Mouse (Mus musculus): Measurements from ENCODE around the gene Zcchc7. TPM values are rescaled to one million over a fixed set of nuclear protein-coding genes. Genes with fewer than 3 reads are reported as not detected.

The Zcchc7 gene
- total and polyA plus RNA-seq, 2 experiments from 2014 or later = 23.6 to 27.5 TPM

DNA sequence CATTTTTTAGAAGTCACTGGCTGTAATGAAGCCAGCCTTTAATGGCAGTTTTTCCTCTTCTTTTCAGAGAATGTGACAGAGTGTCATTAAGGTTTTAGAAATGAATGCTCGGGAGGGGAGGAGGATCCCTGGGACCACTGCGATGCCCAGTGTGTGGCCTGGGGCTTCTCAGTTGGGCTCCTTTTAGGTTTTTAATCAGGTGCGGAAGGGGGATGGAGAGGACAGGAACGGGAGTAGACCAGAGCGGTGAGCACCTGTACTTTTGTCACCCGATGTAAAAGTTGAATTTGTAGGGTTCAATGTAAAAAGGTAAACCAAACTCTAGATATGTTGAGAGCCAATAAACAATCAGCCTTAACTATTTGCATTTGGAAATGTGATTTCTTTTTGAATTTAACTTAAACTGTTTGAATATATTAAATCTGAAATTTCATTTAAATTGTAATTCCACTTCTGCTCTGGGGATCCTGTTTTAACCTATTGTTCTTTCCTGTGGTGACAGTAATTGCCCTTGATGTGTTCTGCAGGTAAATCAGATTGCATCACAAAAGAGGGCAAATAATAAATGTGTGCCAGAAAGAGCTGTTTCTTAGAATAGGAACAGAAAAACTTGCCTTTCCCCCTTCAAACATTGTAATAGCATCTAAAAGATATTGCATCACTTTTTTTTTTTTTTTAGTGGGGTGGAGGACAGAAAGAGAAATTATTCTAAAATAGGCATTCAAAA is 28.1 kb downstream of the Zcchc7 start:
- Histone ChIP-seq H3K27ac (ENCODE audit: low read depth, low read length) (no peak overlapping the region), H3K9me3 (ENCODE audit: low read length) (no peaks in the 10 kb centered on the region), H3K36me3 (ENCODE audit: insufficient read depth) (no peaks in the 10 kb centered on the region), H3K27me3 (ENCODE audit: insufficient read depth, low read length) (no peaks in the 10 kb centered on the region), H3K4me2 (ENCODE audit: low read depth) (no peak overlapping the region), H3K4me1 (ENCODE audit: insufficient read depth) (no peaks in the 10 kb centered on the region), H3K9ac (no peak overlapping the region), H3K4me3 (ENCODE audit: low read depth, low read length) (no peak overlapping the region)
- no peak for TF ChIP-seq CTCF (IDR thresholded peaks at IDR 0.05; ENCODE audit: low read depth)
- 19% methylated on average over 6 of the region's 6 CpGs for WGBS
- DNase-seq (no peak), ATAC-seq (no peak)

DNA sequence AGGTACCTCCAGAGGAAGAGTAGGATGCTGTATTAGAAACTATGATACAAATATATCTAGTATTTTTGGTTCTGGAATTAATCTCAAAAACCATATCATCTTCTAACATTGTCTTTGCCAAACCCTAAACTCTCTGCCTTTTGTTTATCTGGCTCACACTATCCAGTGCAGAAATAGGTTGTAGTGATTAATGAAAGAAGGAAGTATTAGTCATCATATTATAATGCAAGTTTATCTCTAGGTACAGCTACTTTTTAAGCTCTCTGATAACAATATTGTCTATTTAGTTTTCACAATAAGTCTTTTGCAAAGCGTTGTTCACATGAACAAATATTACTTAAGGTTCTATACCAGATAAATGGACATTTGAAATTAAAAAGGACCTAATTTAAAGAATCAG is 57.2 kb downstream of the Zcchc7 start:
- DNase-seq (no peak), ATAC-seq (no peak)
- H3K4me2 ChIP-seq (ENCODE audit: low read depth) = no peak overlapping the region
- no peaks in the 10 kb centered on the region for H3K27me3 ChIP-seq (ENCODE audit: insufficient read depth, low read length)
- H3K36me3 ChIP-seq (ENCODE audit: insufficient read depth) = no peaks in the 10 kb centered on the region
- no peak overlapping the region for H3K9ac ChIP-seq
- TF ChIP-seq CTCF (IDR thresholded peaks at IDR 0.05; ENCODE audit: low read depth) = no peak
- 92% methylated on average over 1 of the region's 1 CpGs for WGBS
- H3K4me3 ChIP-seq (ENCODE audit: low read depth, low read length) = no peak overlapping the region
- H3K4me1 ChIP-seq (ENCODE audit: insufficient read depth) = no peaks in the 10 kb centered on the region
- H3K9me3 ChIP-seq (ENCODE audit: low read length) = no peaks in the 10 kb centered on the region
- H3K27ac ChIP-seq (ENCODE audit: low read depth, low read length) = no peak overlapping the region

DNA sequence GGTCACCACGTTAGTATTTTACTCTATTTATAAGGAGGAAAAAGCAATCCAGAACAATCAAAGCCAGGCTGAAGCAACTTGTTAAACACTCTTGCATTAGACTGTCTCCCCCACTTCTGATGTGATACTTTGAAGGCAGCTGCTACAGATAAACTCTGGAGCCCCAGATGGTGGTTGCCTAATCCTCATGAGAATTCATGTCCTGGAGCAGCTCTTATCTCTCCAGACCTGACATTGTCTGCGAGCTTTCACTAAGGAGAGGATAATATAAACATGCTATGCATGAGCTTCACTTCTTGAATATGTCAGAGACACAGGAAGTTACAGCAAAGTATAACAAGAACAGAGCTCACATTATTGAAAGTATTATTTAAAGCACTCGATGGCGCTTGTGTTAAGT is 58.1 kb downstream of the Zcchc7 start:
- DNase-seq (no peak), ATAC-seq (no peak)
- Histone ChIP-seq H3K9me3 (ENCODE audit: low read length) (no peaks in the 10 kb centered on the region), H3K36me3 (ENCODE audit: insufficient read depth) (no peaks in the 10 kb centered on the region), H3K4me1 (ENCODE audit: insufficient read depth) (no peaks in the 10 kb centered on the region), H3K27me3 (ENCODE audit: insufficient read depth, low read length) (no peaks in the 10 kb centered on the region), H3K9ac (no peak overlapping the region), H3K4me3 (ENCODE audit: low read depth, low read length) (no peak overlapping the region), H3K4me2 (ENCODE audit: low read depth) (no peak overlapping the region), H3K27ac (ENCODE audit: low read depth, low read length) (no peak overlapping the region)
- no peak for TF ChIP-seq CTCF (IDR thresholded peaks at IDR 0.05; ENCODE audit: low read depth)
- WGBS = 56% methylated on average over 4 of the region's 4 CpGs

DNA sequence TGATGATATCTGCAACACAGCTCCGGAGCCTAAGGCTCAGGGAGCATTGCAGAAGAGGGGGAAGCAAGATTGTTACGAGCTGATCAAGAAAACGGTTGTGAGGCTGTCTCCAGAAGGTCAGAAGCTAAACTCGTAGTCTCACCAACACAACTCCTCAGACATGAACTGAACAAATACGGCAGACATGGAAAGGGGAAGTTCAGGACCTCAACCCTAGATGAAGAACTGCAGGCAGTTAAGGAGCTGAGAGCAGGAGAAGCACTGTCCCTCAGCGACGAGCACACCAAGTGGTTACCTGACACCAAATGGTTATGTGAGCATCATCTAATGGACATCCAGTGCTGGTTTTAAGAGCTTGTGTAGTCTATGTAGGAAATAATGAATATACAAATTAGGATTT is 60.9 kb downstream of the Zcchc7 start:
- ATAC-seq = no peak
- H3K4me2 ChIP-seq (ENCODE audit: low read depth) = no peak overlapping the region
- H3K27ac ChIP-seq (ENCODE audit: low read depth, low read length) = no peak overlapping the region
- H3K36me3 ChIP-seq (ENCODE audit: insufficient read depth) = no peaks in the 10 kb centered on the region
- no peak overlapping the region for H3K4me3 ChIP-seq (ENCODE audit: low read depth, low read length)
- no peaks in the 10 kb centered on the region for H3K9me3 ChIP-seq (ENCODE audit: low read length)
- no peaks in the 10 kb centered on the region for H3K4me1 ChIP-seq (ENCODE audit: insufficient read depth)
- no peak overlapping the region for H3K9ac ChIP-seq
- 92% methylated on average over 7 of the region's 7 CpGs for WGBS
- no peak for DNase-seq
- no peaks in the 10 kb centered on the region for H3K27me3 ChIP-seq (ENCODE audit: insufficient read depth, low read length)
- no peak for TF ChIP-seq CTCF (IDR thresholded peaks at IDR 0.05; ENCODE audit: low read depth)

DNA sequence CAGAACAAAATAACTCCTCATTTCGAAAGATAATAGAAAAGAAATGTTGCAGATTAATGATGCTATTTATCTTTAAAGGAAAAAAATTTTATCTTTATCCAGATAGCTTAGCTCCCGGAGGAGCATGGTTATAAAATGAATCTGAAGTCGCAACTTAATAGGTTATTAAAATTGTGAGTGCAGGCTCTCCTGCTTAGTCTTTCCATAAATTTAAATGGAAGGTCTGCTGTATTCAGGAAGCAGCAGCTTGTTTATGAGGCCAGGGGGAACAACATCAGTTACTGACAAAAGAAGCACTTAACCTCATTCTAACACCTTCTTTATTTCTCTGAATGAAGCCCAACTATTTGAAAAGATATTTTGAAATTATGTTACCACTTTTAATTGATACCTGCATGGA is 74.9 kb downstream of the Zcchc7 start:
- no peaks in the 10 kb centered on the region for H3K36me3 ChIP-seq (ENCODE audit: insufficient read depth)
- no peak overlapping the region for H3K4me3 ChIP-seq (ENCODE audit: low read depth, low read length)
- H3K9ac ChIP-seq = no peak overlapping the region
- no peak overlapping the region for H3K27ac ChIP-seq (ENCODE audit: low read depth, low read length)
- ATAC-seq (no peak), DNase-seq (no peak)
- H3K4me1 ChIP-seq (ENCODE audit: insufficient read depth) = no peaks in the 10 kb centered on the region
- no peaks in the 10 kb centered on the region for H3K27me3 ChIP-seq (ENCODE audit: insufficient read depth, low read length)
- no peak for TF ChIP-seq CTCF (IDR thresholded peaks at IDR 0.05; ENCODE audit: low read depth)
- no peak overlapping the region for H3K4me2 ChIP-seq (ENCODE audit: low read depth)
- no peaks in the 10 kb centered on the region for H3K9me3 ChIP-seq (ENCODE audit: low read length)
- WGBS = 53% methylated on average over 3 of the region's 3 CpGs

DNA sequence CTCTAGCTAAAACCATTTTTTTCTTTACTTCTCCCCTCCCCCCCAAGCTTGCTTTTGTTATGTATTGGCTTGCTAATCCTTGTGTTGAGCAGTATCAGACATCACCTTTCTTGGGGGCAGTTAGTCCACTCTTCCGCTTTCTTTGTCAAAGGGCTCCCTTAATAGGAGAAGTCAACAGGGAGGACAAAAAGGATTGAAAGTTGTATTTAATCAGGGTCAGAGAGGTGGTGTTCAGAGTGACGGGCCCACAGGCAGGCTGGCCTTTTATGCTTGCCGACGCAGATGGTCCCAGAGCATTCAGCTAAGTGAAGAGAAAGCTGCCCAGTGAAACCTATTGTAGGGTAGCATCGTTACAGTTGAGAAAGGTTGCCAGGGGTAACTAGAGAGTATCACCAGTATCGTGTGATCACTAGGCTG is 96.2 kb downstream of the Zcchc7 start:
- no peak for TF ChIP-seq CTCF (IDR thresholded peaks at IDR 0.05; ENCODE audit: low read depth)
- Histone ChIP-seq H3K9me3 (ENCODE audit: low read length) (no peaks in the 10 kb centered on the region), H3K9ac (no peak overlapping the region), H3K4me1 (ENCODE audit: insufficient read depth) (no peaks in the 10 kb centered on the region; the same call in 1 of the 2 replicates), H3K36me3 (ENCODE audit: insufficient read depth) (no peaks in the 10 kb centered on the region), H3K27ac (ENCODE audit: low read depth, low read length) (no peak overlapping the region), H3K4me2 (ENCODE audit: low read depth) (no peak overlapping the region), H3K27me3 (ENCODE audit: insufficient read depth, low read length) (no peaks in the 10 kb centered on the region), H3K4me3 (ENCODE audit: low read depth, low read length) (no peak overlapping the region)
- WGBS = 11% methylated on average over 6 of the region's 6 CpGs
- peak; percentile 20 for DNase-seq
- ATAC-seq = peak; percentile 63; the same call in 1 of the 2 replicates

DNA sequence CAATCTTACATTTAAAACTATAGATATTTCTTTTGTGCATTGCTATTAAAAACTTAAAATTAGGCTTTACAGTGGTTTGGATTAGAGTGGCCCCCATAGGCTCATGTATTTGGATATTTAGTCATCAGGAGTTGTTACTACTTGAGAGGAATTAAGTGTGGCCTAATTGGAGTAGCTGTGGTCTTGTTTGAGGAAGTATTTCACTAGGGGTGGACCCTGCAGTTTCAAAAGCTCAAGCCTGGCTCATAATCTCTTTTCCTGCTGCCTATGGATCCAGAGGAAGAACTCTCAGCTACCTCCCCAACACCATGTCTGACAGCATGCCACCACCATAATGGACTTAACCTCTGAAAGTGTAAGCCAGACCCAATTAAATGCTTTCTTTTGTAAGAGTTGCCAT is 115.9 kb downstream of the Zcchc7 start:
- Histone ChIP-seq H3K9ac (no peak overlapping the region), H3K27me3 (ENCODE audit: insufficient read depth, low read length) (no peaks in the 10 kb centered on the region), H3K4me1 (ENCODE audit: insufficient read depth) (no peaks in the 10 kb centered on the region), H3K4me2 (ENCODE audit: low read depth) (no peak overlapping the region), H3K9me3 (ENCODE audit: low read length) (no peaks in the 10 kb centered on the region), H3K36me3 (ENCODE audit: insufficient read depth) (no peaks in the 10 kb centered on the region), H3K27ac (ENCODE audit: low read depth, low read length) (no peak overlapping the region), H3K4me3 (ENCODE audit: low read depth, low read length) (no peak overlapping the region)
- ATAC-seq = no peak
- no peak for DNase-seq
- no peak for TF ChIP-seq CTCF (IDR thresholded peaks at IDR 0.05; ENCODE audit: low read depth)

Data from forebrain, postnatal 0 days (tissue).